Mouse (Mus musculus) activated CD4-positive, CD25-positive, alpha-beta regulatory T cell, adult 4 months (primary cell): ENCODE measurements around the gene Maff. TPM values are rescaled to one million over a fixed set of nuclear protein-coding genes. Genes with fewer than 3 reads are reported as not detected.
A peak's percentile ranks its signal among the peaks of the same experiment; 100 is the strongest.

Source experiments
- ATAC-seq: one replicate; pipeline ENCODE4 v1.8.0; 2017
- polyA plus RNA-seq, 2 experiments: library from polyadenylated mRNA; unstranded; fragments of 100-300 nt; shearing (Covaris generic); gene quantifications; one replicate each; pipeline ENCODE4 v1.2.1; 2017

The Maff gene
- polyA plus RNA-seq, 2 experiments from 2014 or later, result 1.9 to 3.7 TPM

- no peak for ATAC-seq
These were observed 53.0 kb downstream of the Maff start for GRCm38 (mm10) chr15:79399231-79400052.

GRCm38 (mm10) chr15:79400134-79400974 is 53.9 kb downstream of the Maff start:
- ATAC-seq, result no peak

- no peak for ATAC-seq
These were observed 54.5 kb downstream of the Maff start for GRCm38 (mm10) chr15:79400975-79401365.

GRCm38 (mm10) chr15:79402176-79402575 is 55.8 kb downstream of the Maff start:
- ATAC-seq, result no peak

- peak; percentile 74 for ATAC-seq
These were observed 56.7 kb downstream of the Maff start, which contains the start of gene Tmem184b for GRCm38 (mm10) chr15:79402836-79403762. Tmem184b (minus strand) TSS chr15:79403569.

- no peak for ATAC-seq
These were observed 57.4 kb downstream of the Maff start for GRCm38 (mm10) chr15:79403763-79404210.

- ATAC-seq, result no peak
These were observed 57.9 kb downstream of the Maff start for GRCm38 (mm10) chr15:79404277-79404676.

- ATAC-seq, result no peak
These were observed 60.1 kb downstream of the Maff start for GRCm38 (mm10) chr15:79406564-79406963.

Other genes starting within 250 kb of the Maff start
- gene Micall1, start 237.7 kb upstream of the Maff start, polyA plus RNA-seq, result 10 to 100 TPM; 11.1 to 11.3 TPM
- gene Polr2f, start 205.6 kb upstream of the Maff start, polyA plus RNA-seq, result 100 to 1,000 TPM; 105 to 132 TPM
- gene 1700088E04Rik, start 205.4 kb upstream of the Maff start, polyA plus RNA-seq, result 1 to 10 TPM; 7.0 to 7.3 TPM
- gene Sox10, start 181.4 kb upstream of the Maff start, polyA plus RNA-seq, result not detected
- 1 to 10 TPM; 7.2 to 9.7 TPM for gene Pick1, start 117.4 kb upstream of the Maff start, polyA plus RNA-seq
- gene Gm49486, start 117.2 kb upstream of the Maff start, polyA plus RNA-seq, result under 1 TPM; 0.16 to 0.34 TPM
- not detected for gene Slc16a8, start 91.9 kb upstream of the Maff start, polyA plus RNA-seq
- gene Baiap2l2, start 61.1 kb upstream of the Maff start, polyA plus RNA-seq, result under 1 TPM in 1 of 2 experiments, not detected in 1; 0.66 TPM
- 10 to 100 TPM; 10.3 to 12.3 TPM for gene Pla2g6, start 18.2 kb upstream of the Maff start, polyA plus RNA-seq
- gene Tmem184b, start 56.9 kb downstream of the Maff start, polyA plus RNA-seq, result 10 to 100 TPM in 1 of 2 experiments, 1 to 10 TPM in 1; 9.3 to 18.1 TPM
- 1 to 10 TPM; 5.5 to 5.6 TPM for gene Csnk1e, start 108.9 kb downstream of the Maff start, polyA plus RNA-seq
- gene Kcnj4, start 158.6 kb downstream of the Maff start, polyA plus RNA-seq, result not detected
- gene Kdelr3, start 169.8 kb downstream of the Maff start, polyA plus RNA-seq, result under 1 TPM in 1 of 2 experiments, not detected in 1; 0.69 TPM
- gene Ddx17, start 200.1 kb downstream of the Maff start, polyA plus RNA-seq, result 10 to 100 TPM; 28.3 to 33.9 TPM